Mouse (Mus musculus) adrenal gland, adult 18-20 months (tissue): Measurements from ENCODE around the gene Gm45140. TPM values are rescaled to one million over a fixed set of nuclear protein-coding genes. Genes with fewer than 3 reads are reported as not detected.

Experiments used
- DNase-seq, 2 experiments: peaks; one replicate each; pipeline ENCODE4 v3.0.0; 2021 to 2022; ENCODE audit warnings: low spot score in 2 of 2
- total RNA-seq, 2 experiments: library from RNA; stranded (reverse); gene quantifications; 1 replicate in 1 of 2; 2 replicates in 1 of 2; pipeline ENCODE4 v1.2.3; 2021

The Gm45140 gene
- total RNA-seq, 2 experiments from 2014 or later = 4.3 to 6.8 TPM

DNA sequence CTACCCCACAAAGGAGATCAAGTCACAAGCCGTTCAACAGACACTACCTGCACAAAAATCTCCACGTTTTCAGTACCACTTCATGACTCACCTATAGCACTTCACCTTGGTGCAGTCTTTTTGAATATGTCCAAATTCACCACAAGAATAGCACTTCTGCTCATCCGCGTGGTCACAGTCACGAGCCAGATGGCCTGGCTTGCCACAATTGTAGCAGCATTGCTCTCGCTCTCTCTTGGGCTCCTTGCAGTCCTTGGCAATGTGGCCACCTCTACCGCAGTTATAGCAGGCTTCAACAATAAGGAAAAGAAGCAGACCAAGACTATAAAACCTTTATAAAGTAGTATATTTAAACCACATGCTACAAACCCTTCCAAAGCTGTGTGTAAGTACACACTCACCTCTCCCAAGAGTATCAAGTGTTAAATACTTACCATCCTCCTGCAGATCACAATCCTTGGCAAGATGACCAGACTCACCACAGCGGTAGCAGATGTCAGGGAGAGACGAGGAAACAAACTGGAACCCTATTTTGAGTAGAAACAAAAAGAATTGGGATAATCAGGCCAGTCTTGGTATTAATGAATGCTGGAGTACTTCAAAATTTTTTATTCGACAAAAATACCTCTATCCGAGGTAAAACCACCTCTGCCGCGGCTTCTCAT lies 9.6 kb upstream of the Gm45140 start:
- no peak for DNase-seq

DNA sequence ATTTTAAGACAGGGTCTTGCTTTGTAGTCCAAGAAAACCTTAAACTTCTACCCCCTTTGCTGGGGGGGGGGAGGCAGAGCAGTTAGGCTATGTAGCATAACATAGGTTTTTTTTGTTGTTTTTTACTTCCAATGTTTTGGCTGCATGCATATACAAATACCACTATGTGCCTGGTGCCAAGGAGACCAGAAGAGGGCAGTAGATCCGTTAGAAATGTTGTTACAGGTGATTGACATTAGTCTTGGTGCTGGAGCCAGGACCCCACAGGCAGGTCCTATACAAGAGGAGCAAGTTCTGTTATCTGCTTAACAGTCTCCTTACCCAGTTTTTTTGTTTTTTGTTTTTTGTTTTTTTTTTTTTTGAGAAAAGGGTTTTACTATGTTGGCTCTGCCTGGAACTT lies 6.7 kb upstream of the Gm45140 start:
- no peak for DNase-seq

DNA sequence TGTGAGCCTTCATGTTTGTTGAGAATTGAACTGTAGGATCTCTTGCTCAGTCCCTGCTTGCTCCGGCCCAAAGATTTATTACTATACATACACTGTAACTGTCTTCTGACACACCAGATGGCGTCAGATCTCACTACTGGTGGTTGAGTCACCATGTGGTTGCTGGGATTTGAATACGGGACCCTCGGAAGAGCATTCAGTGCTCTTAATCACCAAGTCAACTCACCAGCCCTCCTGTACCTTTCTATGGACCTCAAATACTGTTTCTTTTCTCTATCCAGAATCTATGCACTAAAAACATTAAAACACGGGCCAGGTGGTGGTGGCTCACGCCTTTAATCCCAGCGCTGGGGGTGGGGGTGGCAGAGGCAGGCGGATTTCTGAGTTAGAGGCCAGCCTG lies 6.0 kb upstream of the Gm45140 start:
- no peak for DNase-seq

DNA sequence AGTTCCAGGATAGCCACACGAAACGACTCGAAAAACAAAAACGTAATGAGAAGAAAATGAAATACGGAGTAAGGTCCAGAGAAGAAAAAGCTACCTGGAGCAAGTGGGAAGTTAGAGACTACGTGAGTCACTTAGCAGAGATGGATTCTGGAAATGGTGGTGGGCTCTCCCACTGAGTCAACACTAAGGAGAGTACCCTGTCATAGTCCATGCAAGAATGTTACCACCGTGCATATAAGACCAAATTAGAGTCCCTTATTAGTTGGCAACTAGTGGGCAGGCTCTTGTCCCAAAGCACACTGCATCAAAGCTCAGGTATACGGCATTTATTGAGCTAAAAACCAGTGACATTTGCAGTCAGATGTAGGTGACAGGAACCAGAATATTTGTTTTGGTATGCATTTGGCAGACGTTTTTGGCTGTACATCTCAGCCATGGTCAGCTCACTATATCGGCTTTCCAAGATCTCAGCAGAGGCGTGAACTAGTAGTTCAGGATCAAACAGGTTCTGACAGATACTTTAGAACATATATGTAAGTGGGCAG lies 4.3 kb upstream of the Gm45140 start:
- DNase-seq = no peak

DNA sequence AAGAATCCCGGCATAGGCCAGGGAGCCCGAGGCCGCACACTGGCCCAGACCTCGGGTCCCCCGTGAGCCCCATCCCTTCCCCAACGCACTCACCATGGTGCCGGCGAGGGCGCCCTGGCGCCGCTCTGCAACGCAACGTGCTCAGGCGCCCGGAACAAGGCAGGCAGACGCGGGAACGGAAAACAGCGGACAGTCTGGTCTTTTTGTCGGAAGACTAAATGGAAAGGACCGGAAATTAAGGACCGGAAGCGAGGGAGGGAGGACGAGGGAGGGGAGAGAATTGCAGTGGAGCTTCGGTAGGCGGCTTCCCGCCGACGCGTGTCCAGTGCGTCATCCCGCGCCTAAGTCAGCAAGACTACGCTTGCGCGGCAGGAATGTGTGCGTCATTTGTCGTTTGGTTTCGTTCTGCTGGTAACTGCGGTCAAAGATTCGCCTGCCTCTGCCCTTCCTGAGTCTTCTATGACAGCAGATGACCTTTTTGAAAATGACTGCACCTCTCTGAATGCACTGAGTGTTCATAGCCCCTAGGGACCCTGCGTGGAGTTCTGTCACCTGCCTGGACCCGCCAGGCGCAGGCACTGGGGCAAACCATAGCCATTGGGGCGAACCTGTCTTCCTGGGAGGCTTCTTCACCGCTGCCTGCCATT lies 3.1 kb upstream of the Gm45140 start, which contains the start of gene Isy1:
Gene Isy1 (minus strand): TSS at position 248 of the 647 bp plus-strand sequence.
- peak; percentile 89 to 92 for DNase-seq

DNA sequence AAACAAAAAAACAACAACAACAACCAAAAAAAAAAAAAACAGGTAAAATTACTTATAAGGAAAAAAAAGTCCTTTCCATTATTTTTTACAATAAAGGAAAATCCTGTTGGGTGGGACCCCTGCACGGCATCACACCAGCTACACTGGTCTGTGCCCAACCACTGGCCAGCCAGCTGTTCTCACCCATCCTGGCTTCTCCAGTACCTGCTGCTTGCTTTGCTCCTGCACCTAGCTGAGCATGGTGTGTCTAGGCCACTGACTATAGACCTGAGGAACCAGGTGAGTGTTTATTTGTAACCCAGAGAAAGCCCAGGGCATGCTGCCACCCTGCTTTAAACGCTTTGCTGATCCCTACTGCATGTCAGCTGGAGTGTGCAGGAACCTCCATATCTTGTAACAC lies 15.2 kb downstream of the Gm45140 start:
- no peak for DNase-seq

DNA sequence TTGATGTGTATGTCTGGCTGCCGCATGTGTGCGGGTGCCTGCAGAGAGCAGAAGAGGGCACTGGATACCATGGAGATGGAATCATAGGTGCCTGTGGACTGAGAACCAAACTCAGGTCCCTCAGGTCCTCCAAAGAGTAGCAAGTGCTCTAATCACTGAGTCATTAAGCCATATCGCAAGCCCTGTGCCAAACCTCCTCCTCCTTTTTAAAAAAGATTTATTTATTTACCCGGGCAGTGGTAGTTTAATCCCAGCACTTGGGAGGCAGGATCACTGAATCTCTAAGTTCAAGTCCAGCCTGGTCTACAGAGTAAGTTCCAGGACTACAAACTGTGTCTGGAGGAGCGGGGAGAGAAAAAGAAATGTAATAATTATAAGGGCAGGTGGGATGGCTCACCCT lies 21.1 kb downstream of the Gm45140 start:
- no peak for DNase-seq

DNA sequence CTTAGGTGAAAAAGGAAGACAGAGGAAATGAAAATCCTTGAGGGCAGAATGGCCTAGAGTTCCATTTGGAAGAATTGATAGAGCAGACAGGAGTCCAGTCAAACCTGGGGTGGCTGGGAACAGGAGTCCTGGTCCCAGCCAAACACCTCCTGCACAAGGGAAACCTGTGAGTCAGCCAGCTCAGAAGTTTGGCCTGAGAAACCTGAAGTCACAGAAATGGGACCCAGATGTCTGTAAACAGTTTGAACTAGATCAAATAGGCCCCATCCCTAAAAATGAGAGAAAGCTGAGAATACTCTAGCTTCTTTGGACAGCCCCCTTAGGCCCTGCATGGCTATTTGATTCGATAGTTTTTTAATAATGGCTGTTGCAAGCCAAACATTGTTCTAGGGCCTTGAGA lies 22.9 kb downstream of the Gm45140 start:
- no peak for DNase-seq

DNA sequence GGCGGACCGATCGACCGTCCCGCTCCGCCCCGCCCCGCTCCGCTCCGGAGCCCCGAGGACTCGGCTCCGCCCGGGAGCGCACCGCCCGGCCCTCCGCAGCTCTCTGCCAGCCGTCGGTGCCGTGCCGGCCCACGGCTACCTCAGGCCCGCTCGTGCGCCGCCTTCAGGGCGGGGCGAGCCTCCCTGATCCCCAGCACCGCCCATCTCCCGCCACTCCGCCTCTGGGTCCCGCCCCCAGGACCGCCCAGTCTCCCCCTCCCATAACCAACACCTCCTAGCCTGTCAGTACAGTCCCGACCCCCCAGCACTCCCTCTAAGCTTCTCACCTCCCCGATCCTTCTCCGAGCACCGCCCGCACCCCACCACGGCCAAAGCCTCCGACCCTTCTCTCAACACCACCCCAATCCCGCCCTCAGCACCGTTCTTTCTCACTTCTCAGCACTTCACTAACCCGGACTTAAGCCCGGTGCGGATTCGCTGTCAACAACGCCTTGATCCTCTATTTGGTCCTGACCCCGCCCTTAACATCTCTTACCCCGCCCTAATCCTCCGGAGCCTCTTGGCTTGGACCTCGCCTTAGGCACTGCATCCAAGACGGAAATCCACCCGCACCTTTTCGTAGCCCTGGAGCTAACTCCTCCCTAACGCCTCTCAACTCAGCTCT lies 23.8 kb downstream of the Gm45140 start, which contains the start of gene Rab43:
Gene Rab43 (minus strand): TSS at position 490 of the 664 bp plus-strand sequence.
- peak; percentile 97 for DNase-seq

DNA sequence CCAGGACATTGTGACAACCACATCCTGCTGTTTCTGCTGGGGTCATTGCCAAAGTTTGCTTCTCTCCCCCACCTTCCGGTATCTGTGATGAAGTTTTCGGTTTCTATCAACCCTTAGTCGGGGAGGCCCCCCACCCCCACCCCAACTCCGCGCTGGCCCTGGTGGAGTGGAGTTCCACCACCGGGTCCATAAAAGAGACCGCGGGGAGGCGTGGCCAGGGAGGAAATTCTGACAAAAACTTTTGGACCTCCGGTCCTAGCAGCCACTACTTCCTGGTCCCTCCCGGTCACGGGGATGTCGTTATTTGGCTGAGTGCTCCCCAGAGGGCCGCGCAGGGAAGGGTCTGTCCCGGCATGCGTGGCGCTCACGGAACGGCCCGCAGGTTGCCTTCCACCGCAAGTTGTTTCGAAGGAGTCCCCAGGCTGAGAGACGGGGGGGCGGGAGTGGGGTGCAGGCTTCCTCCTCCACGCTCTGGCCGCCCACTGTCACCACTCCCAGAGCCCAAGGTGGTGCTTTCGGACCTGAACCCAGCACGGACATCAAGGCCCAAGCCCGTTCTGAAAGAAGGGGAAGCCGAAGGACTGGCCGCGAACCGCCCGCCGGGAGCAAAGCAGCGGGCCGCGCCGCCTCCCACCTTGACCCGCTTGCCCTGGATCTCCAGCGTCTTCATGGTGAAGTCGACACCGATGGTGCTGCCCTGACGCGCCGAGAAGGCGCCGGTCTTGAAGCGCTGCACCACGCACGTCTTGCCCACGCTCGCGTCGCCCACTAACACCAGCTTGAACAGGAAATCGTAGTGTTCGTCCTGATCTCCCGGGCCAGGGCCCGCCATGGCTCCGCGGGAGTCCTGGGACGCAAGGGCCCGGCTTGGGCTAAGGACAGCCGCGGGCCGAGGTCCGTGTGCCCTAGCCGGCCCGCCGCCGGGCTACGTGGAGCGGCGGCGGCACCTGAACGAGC lies 24.6 kb downstream of the Gm45140 start:
- peak; percentile 53 to 65 for DNase-seq

DNA sequence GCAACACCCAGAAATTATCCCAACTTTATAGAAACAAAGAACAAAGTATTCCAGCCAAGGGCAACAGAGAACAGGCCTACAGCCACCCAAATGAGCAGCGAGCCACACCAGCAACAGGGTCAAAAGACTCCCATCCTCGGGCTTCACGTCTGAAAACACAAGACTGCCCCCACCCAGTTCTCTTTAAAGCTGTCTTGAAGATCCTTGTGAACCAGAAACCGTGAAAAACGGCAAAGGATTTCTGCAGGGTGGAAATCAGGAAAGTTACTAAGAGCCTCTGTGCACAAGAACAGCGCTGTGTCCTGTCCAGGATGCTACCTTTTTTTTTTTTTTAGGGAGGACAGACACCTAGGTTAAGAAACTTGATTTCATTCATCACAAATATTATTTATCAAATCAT lies 25.3 kb downstream of the Gm45140 start:
- no peak for DNase-seq

DNA sequence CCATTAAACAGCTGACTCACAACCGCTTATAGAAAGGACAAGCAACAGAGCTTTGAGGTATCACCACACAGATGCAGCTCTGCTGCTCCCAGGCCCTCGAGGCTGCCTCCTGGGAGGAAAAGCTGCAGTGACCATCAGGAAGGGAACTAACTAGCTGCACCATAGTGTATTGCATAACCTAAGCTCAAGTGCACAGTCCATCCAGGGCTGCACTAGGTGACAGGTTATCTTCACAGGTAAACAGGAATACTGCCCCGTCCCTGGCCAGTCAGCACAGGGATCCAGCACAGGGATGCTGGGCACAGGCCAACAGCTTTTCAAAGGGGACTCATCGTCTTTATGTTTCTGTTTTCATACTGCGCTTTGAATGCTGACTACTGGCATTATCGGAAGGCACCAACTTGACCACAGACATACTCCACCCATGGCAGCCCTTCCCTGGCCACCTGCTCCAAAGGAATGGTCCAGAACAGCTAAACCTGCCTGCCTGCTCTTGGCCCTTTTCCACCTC lies 25.9 kb downstream of the Gm45140 start:
- no peak for DNase-seq

DNA sequence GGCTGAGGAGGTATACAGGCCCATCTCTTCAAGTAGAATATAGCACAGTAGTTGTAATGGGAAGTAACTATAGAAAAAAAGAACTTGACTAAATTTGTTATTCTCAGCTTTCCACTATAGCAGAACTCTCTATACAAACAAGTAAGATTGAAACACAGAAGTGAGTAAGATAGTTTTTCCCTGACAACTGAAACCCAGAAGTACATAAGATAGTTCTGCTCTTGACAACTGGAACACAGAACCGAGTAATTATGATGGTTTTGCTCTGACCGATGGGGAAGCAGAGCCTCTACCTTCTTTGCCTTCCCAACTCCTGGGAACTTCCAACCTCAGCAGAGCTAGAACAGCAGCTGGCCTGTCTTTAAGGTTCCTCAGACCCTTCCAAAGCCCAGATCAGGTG lies 26.5 kb downstream of the Gm45140 start:
- no peak for DNase-seq

DNA sequence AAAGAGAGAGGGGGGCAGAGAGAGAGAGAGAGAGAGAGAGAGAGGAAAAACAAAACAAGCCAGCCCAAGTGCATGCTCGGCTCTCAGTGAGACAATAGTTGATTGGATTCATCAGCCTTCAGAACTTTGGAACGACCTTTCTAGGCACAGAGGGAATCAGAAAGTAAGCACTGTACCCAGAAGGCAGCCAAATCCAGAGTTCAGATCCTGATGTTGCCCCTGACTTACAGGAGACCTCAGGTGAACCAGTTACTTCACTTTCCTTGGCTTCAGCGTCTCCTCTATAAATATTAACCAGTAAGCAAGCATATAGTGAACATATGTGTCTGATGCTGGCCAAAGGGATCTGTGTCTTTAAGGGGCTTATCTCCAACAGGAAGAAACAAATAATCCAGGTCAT lies 27.1 kb downstream of the Gm45140 start:
- no peak for DNase-seq

DNA sequence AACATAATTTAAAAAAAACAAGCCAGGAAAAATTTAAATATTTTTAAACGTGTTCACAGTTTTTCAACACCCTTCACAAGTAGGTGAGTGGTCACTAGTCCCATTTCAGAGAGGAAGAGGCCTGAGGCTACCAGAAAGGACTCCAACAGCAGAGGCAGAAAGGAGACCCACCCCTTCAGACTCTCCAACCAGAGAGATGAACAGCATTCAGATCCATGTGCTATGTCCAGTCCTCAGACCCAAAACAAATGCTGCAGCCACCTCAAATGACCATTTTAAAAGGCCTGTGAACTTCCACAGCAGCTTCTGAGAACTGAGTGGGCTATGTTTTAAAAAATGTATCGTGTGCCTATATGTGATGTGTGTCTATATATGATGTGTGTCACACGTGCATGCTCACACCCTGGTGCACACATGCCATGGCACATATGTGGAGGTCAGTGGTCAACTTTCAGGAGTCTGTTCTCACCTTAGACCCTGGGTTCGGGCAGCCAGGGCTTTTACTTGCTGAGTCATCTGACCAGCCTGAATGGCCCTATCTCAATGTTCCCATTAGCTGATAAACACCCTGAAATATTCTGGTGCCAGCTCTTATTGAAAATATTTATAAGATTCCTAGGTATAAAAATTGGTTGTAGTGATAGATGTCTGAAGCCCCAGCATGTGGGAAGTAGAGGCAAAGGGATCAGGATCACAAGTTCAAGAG lies 27.7 kb downstream of the Gm45140 start:
- no peak for DNase-seq

DNA sequence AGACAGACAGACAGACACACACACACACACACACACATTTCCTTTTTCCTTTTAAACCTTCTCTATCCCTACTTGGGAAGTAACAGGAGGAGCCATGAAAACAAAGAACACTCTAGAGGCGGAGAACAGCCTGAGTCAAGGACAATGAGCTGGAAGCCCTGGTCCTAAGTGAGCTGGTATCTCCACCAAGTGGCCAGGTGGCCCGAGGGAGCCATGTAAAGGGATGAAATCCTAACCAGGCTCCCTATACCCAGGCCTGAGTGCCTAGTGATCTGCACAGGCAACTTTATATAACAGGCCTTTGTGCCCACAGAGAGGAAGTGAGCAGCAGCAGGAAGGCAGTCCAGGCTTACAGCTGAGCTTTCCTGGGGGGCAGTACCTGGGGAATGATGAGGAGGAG lies 28.7 kb downstream of the Gm45140 start:
- no peak for DNase-seq

DNA sequence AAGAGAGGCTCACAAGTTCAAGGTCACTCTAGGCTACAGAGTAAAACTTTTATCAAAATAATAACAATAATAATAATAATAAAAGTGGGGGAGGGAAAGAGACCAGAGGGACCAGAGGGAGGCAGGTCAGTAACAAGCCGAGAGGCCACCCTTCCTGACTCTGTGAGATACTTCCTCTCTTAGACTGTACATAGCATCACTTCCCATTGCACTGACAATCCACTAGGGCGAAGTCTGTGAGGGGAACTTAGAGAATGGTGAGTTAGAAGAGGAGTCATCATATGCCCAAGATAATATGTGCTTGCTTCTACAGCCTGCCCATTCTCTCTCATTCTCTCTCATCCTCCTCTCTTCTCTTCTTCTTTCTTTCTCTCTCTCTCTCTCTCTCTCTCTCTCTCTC lies 29.6 kb downstream of the Gm45140 start:
- DNase-seq = no peak

DNA sequence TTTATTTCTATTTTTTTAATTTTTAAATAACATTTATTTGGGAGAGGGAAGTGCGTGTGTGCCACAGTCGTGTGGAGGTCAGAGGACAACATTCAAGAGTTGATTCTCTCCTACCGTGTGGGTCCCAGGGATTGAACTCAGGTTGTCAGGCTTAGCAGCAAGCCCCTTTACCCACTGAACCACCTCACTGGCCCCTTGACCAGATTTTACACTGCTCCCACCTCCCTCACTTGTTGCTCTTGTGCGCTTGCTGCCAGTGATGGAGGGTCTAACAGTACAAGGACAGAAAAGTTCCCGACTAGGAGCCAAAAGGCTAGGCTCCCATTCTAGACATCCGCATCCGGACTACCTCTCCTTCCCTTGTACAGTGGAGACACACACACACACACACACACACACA lies 30.1 kb downstream of the Gm45140 start:
- DNase-seq = no peak

DNA sequence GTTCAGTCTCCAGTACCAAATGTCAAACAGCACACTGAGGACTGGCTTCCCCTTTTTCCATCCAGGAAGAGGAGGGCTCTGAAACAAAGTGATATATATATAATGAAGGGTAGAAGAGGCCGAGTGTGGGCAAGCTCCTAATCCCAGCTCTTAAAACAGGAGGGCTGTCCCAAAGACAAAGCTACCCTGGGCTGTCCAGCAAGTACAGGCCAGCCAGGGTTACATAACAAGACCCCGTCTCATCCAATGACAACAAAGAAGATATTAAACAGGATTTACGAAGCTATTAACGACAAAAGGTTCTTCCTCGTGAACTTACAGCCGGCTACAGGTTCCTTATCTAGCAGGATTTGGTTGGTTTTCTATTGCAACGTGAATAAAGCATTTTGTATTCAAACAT lies 30.7 kb downstream of the Gm45140 start:
- no peak for DNase-seq

DNA sequence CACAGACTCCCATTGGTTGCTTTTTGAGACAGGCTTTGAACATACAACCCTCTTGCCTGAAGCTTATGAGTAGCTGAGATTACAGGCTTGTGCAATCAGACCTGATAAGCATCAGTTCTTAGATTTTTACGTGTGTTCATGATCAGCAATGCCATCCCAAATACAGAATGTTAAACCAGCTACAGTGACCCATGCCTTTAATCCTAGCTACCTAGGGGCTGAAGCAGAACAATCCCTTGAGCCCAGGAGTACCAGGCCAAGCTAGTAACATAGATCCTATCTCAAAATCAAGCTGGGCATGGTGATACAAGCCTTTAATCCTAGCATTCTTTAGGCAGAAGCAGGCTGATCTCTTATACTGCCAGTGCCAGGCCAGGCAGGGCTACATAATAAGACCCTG lies 31.6 kb downstream of the Gm45140 start:
- no peak for DNase-seq
